Mouse (Mus musculus) ES-Bruce4 (cell line): Measurements from ENCODE around the gene Sptssb. TPM values are rescaled to one million over a fixed set of nuclear protein-coding genes. Genes with fewer than 3 reads are reported as not detected.

Source experiments
- H3K27ac ChIP-seq: 2 replicates; pipeline ENCODE4 v1.5.1; 2012; ENCODE audit warnings: low read length, inconsistent platforms; ENCODE audit not compliant: insufficient read depth
- H3K27me3 ChIP-seq: 2 replicates; pipeline ENCODE4 v1.6.1; 2012; ENCODE audit warnings: mild to moderate bottlenecking, low read length, inconsistent platforms; ENCODE audit not compliant: control insufficient read depth, poor library complexity, insufficient read depth, severe bottlenecking
- H3K36me3 ChIP-seq: 2 replicates; pipeline ENCODE4 v1.6.1; 2012; ENCODE audit warnings: inconsistent platforms, mild to moderate bottlenecking, low read length, moderate library complexity; ENCODE audit not compliant: control insufficient read depth, poor library complexity, insufficient read depth, severe bottlenecking
- H3K4me1 ChIP-seq: one replicate; pipeline ENCODE4 v1.8.1; 2011; ENCODE audit warnings: low read length; ENCODE audit not compliant: control insufficient read depth, insufficient read depth
- H3K4me3 ChIP-seq: 2 replicates; pipeline ENCODE4 v1.5.1; 2011; ENCODE audit warnings: low read depth, mild to moderate bottlenecking, low read length
- H3K9ac ChIP-seq: 2 replicates; pipeline ENCODE4 v1.6.1; 2012; ENCODE audit warnings: low read depth, mild to moderate bottlenecking, inconsistent platforms; ENCODE audit not compliant: poor library complexity, severe bottlenecking
- H3K9me3 ChIP-seq: replicated peaks from 2 replicates; pipeline ENCODE4 v1.6.1; 2012; ENCODE audit warnings: mild to moderate bottlenecking, low read length, inconsistent platforms; ENCODE audit not compliant: control insufficient read depth, poor library complexity, insufficient read depth, severe bottlenecking
- CTCF ChIP-seq: IDR thresholded peaks from one replicate; pipeline ENCODE4 v1.8.1; 2011; ENCODE audit warnings: low read depth, low read length
- EP300 ChIP-seq: IDR thresholded peaks from 2 replicates; pipeline ENCODE4 v1.6.1; 2011; ENCODE audit warnings: low read depth, low read length; ENCODE audit not compliant: insufficient read depth
- POLR2A ChIP-seq: IDR thresholded peaks from one replicate; pipeline ENCODE4 v1.8.1; 2011; ENCODE audit warnings: low read length; ENCODE audit not compliant: insufficient read depth
- polyA plus RNA-seq: library from polyadenylated mRNA; stranded (reverse); fragments of >200 nt; gene quantifications from 2 replicates; pipeline ENCODE4 v1.2.4, GENCODE M21; 2011; ENCODE audit warnings: low read depth; ENCODE audit not compliant: missing spikeins, insufficient read depth, insufficient read length

Gene Sptssb
- polyA plus RNA-seq, 1 experiment, result not detected

DNA sequence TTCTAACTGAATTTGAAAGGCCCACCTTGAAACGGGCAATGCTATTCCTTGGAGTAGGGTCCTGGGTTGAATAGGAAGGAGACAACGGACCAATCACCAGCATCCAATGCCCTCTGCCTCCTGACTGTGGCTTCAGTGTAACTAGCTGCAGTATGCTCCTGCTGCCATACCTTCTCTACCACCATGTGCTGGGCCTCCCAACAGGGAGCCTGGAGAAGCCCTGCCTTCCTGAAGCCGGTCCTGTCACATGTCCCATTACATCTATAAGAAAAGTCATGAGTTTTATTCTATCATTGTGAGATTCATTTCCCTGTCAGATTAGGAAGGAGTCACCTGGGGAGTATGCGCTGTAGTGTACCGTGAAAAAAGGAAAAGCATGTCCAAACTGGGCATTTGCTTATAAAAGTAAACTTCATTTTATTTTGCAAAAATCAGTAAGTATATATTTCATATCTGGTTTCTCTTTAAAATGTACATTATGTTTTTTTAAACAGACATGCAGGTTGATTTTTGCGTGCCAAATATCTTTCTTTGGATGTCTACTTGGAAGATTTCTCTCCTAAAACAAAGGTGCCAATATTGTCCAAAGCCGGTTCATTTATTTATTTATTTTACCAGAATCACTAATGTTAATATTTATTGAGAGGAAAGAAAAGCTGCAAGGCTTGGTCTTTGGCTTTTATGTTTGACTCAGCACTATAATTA lies 40.4 kb downstream of the Sptssb start:
- no peak overlapping the region for H3K4me3 ChIP-seq
- no peaks in the 10 kb centered on the region for H3K27me3 ChIP-seq
- H3K9ac ChIP-seq, result no peak overlapping the region
- H3K9me3 ChIP-seq, result no peaks in the 10 kb centered on the region
- TF ChIP-seq CTCF (no peak), EP300 (no peak), POLR2A (no peak)
- no peak overlapping the region for H3K27ac ChIP-seq
- H3K36me3 ChIP-seq, result no peaks in the 10 kb centered on the region
- no peaks in the 10 kb centered on the region for H3K4me1 ChIP-seq

DNA sequence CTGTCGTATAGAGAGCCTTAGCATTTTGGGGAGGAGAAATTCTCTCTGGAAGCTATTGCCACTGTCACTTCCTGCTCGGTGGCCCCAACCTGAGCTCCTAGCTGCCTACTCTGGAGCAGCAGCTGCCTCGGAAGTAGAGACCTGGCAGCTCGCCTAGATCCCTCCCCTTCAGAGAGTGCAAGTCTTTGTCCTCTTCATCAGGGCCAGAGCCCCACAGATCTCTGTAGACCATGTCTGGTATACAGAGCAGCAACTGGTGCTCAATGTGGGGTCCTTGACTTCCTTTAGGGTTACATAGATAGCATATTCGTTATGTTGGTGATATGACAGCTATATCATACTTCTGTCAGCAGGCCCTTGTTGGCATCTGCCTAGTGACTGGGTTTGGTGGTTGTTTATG lies 41.3 kb downstream of the Sptssb start:
- H3K4me1 ChIP-seq, result no peaks in the 10 kb centered on the region
- no peak overlapping the region for H3K9ac ChIP-seq
- TF ChIP-seq POLR2A (no peak), EP300 (no peak), CTCF (no peak)
- no peak overlapping the region for H3K4me3 ChIP-seq
- no peaks in the 10 kb centered on the region for H3K9me3 ChIP-seq
- H3K27me3 ChIP-seq, result no peaks in the 10 kb centered on the region
- no peaks in the 10 kb centered on the region for H3K36me3 ChIP-seq
- no peak overlapping the region for H3K27ac ChIP-seq

GRCm38 (mm10) chr3:69816547-69816946 lies 43.2 kb downstream of the Sptssb start:
- no peak overlapping the region for H3K9ac ChIP-seq
- no peaks in the 10 kb centered on the region for H3K9me3 ChIP-seq
- H3K27me3 ChIP-seq, result no peaks in the 10 kb centered on the region
- no peak for TF ChIP-seq EP300
- TF ChIP-seq CTCF, result no peak
- no peak for TF ChIP-seq POLR2A
- no peaks in the 10 kb centered on the region for H3K36me3 ChIP-seq
- H3K27ac ChIP-seq, result no peak overlapping the region
- H3K4me1 ChIP-seq, result no peaks in the 10 kb centered on the region
- no peak overlapping the region for H3K4me3 ChIP-seq

- Histone ChIP-seq H3K27me3 (no peaks in the 10 kb centered on the region), H3K4me1 (no peaks in the 10 kb centered on the region), H3K4me3 (no peak overlapping the region), H3K9ac (no peak overlapping the region), H3K9me3 (no peaks in the 10 kb centered on the region), H3K36me3 (no peaks in the 10 kb centered on the region), H3K27ac (no peak overlapping the region)
- TF ChIP-seq EP300 (no peak), CTCF (no peak), POLR2A (no peak)
Observed at GRCm38 (mm10) chr3:69813005-69813695, 46.6 kb downstream of the Sptssb start.

GRCm38 (mm10) chr3:69812442-69812841 lies 47.3 kb downstream of the Sptssb start:
- Histone ChIP-seq H3K36me3 (no peaks in the 10 kb centered on the region), H3K4me1 (no peaks in the 10 kb centered on the region), H3K27ac (no peak overlapping the region), H3K9ac (no peak overlapping the region), H3K4me3 (no peak overlapping the region), H3K9me3 (no peaks in the 10 kb centered on the region), H3K27me3 (no peaks in the 10 kb centered on the region)
- TF ChIP-seq POLR2A (no peak), EP300 (no peak), CTCF (no peak)

DNA sequence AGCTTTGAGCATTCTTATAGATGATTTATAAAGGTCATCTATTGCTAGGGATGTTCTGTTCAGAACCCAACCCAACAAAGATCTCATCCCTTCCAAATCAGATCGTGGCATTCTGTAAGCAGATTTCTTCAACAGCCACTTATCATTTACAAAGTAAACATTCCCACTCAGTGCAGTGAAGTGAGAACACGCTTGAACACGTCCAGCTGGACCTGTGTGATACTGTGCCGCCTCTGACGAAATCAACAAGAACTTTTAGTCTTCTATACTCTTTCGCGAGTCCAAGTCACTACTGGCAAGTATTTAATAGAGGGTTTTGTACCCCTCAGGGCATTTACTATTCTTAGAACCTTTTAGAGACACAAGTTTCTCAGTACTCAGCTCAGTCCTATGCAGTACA lies 51.3 kb downstream of the Sptssb start:
- Histone ChIP-seq H3K9ac (no peak overlapping the region), H3K9me3 (no peaks in the 10 kb centered on the region), H3K4me1 (no peaks in the 10 kb centered on the region), H3K36me3 (no peaks in the 10 kb centered on the region), H3K27me3 (no peaks in the 10 kb centered on the region), H3K27ac (no peak overlapping the region), H3K4me3 (no peak overlapping the region)
- TF ChIP-seq CTCF (no peak), EP300 (no peak), POLR2A (no peak)
